Comparison of ENCODE assay signal across 20 mouse cellular contexts in genomic region chr11:51084527-51084926, GRCm38 (mm10). TPM values are rescaled to one million over a fixed set of nuclear protein-coding genes. Genes with fewer than 3 reads are reported as not detected.
DNase-seq lines count a peak whose midpoint lies in the region; ATAC-seq and TF ChIP-seq lines count a peak whose summit lies in the region.
"Had no signal": no experiment of that assay in that cellular context is flagged by ENCODE, and none has a peak within 500 bp of the region (broad histone marks: within the 10 kb centered on the region; RNA-seq: fewer than 3 reads in every experiment).

No protein-coding gene starts in this region.

- peaks cover 0 to 2% of the 10 kb centered on the region in 2 experiments; a peak in 1 of 4 replicates for H3K4me1 ChIP-seq in ES-E14 (ENCODE audit: control insufficient read depth in 2 of 2, insufficient read depth in 2 of 2, low read length in 2 of 2, poor library complexity in 1 of 2)
- H3K4me1 ChIP-seq: heart, embryonic 13.5 days; liver, embryonic 15.5 days had no signal

- no peak overlapping the region for H3K4me3 ChIP-seq in ES-E14 (ENCODE audit: insufficient read depth in 1 of 2, low read depth in 1 of 2, low read length in 2 of 2, poor library complexity in 1 of 2, severe bottlenecking in 1 of 2)
- H3K4me3 ChIP-seq: heart, embryonic 13.5 days; liver, embryonic 15.5 days had no signal

- H3K9me3 ChIP-seq in ES-E14 (ENCODE audit: control insufficient read depth, insufficient read depth, low read depth, low read length): no peaks in the 10 kb centered on the region
- H3K9me3 ChIP-seq: liver, embryonic 15.5 days had no signal

- in situ Hi-C loops in ES-E14 (cut with MboI; ENCODE audit: low sequenced_read_pairs in 2 of 2, unreplicated experiment in 2 of 2): no loop called here

- intact Hi-C loops in left cerebral cortex, postnatal 14 days (cut with DNase I): no loop called here
- intact Hi-C loops in left cerebral cortex, postnatal 36 days (cut with DNase I): no loop called here

- no peaks in the 10 kb centered on the region for H3K36me3 ChIP-seq in ES-E14 (ENCODE audit: control insufficient read depth, insufficient read depth, low read length, poor library complexity, severe bottlenecking)
- H3K36me3 ChIP-seq: heart, embryonic 13.5 days; liver, embryonic 15.5 days had no signal

- peak; percentile 15 to 33 for DNase-seq in left cerebral cortex, postnatal 14 days (ENCODE audit: low spot score in 2 of 2)
- no peak for DNase-seq in left cerebral cortex, postnatal 36 days (ENCODE audit: low spot score in 2 of 2)
- DNase-seq in ES-E14 (ENCODE audit: low read depth, low spot score): peak; percentile 31
- peak; percentile 42 for DNase-seq in WW6 (ENCODE audit: low read depth, low spot score)
- peak; percentile 42 for DNase-seq in kidney, postnatal 10 days
- DNase-seq in ovary, postnatal 10 days (ENCODE audit: low spot score): no peak
- DNase-seq: adrenal gland, adult 2 months; gastrocnemius, postnatal 25 days; right cerebral cortex, postnatal 25 days had no signal

- ATAC-seq in activated CD4-positive, CD25-positive, alpha-beta regulatory T cell, adult 4 months: no peak
- ATAC-seq: forebrain, embryonic 14.5 days had no signal

- no peak overlapping the region for H3K27ac ChIP-seq in ES-E14 (ENCODE audit: insufficient read depth, low read depth, low read length, poor library complexity, severe bottlenecking)
- H3K27ac ChIP-seq: heart, embryonic 13.5 days; liver, embryonic 15.5 days; macrophage had no signal

- H3K9ac ChIP-seq in ES-E14 (ENCODE audit: insufficient read depth, low read depth, low read length, poor library complexity, severe bottlenecking): no peak overlapping the region
- H3K9ac ChIP-seq: heart, embryonic 13.5 days; liver, embryonic 15.5 days had no signal

TF ChIP-seq in ES-E14, 5 proteins besides CTCF, POLR2A, EP300 and RAD21:
- TF ChIP-seq ZC3H11A (IDR thresholded peaks at IDR 0.05; ENCODE audit: borderline replicate concordance, low read depth, low read length) (no peak), ZNF384 (IDR thresholded peaks at IDR 0.05; ENCODE audit: low read depth, low read length) (no peak), HCFC1 (IDR thresholded peaks at IDR 0.05; ENCODE audit: borderline replicate concordance, insufficient read depth, low read length) (no peak), MAFK (IDR thresholded peaks at IDR 0.05; ENCODE audit: insufficient read depth, low read depth, low read length) (no peak), CHD2 (IDR thresholded peaks at IDR 0.05; ENCODE audit: low read depth, low read length) (no peak)

RNA-seq across cellular contexts. Expression of gene Zfp354a, which starts 25.5 kb away (rescaled TPM):
- total RNA-seq in left cerebral cortex, postnatal 14 days (2021): 10 to 100 TPM in 1 of 2 experiments, 1 to 10 TPM in 1; 7.9 to 10.6 TPM
- 1 to 10 TPM; 8.1 to 9.3 TPM for total RNA-seq in left cerebral cortex, postnatal 36 days (2021)
- 6.6 and 7.1 TPM in 2 replicates for total RNA-seq in ES-E14 (2012; rRNA removed)
- polyA plus RNA-seq in activated CD4-positive, CD25-positive, alpha-beta regulatory T cell, adult 4 months (2017; shearing (Covaris generic)): not detected

RNA-seq across cellular contexts. Expression of gene Olfr1375, which starts 36.6 kb away (rescaled TPM):
- total RNA-seq in left cerebral cortex, postnatal 14 days (2021): not detected
- total RNA-seq in left cerebral cortex, postnatal 36 days (2021): not detected
- total RNA-seq in ES-E14 (2012; rRNA removed): not detected in 2 replicates
- not detected for polyA plus RNA-seq in activated CD4-positive, CD25-positive, alpha-beta regulatory T cell, adult 4 months (2017; shearing (Covaris generic))
- total RNA-seq: adrenal gland, adult 2 months; gastrocnemius, postnatal 25 days; hematopoietic stem cell, adult 5-6 weeks; layer of hippocampus, postnatal 14 days had no signal
- polyA plus RNA-seq: adrenal gland, adult 2 months; forebrain, embryonic 14.5 days; heart, embryonic 13.5 days; intestine, embryonic 14.5 days; limb, embryonic 11.5 days; liver, embryonic 15.5 days; macrophage; neural tube, embryonic 14.5 days; thymus, postnatal 0 days had no signal

Comparison
In these comparisons a context has a peak if more than half of its experiments do, and no peak if none do; other contexts are left out.
1. DNase-seq: peak in left cerebral cortex, postnatal 14 days (2 of 2), ES-E14 (single experiment), WW6 (single experiment) and kidney, postnatal 10 days (single experiment); none in left cerebral cortex, postnatal 36 days (0 of 2) and ovary, postnatal 10 days (single experiment).